Mouse (Mus musculus) thymus, postnatal 14 days (tissue): ENCODE measurements at regions not wholly inside any gene's neighbourhood (a gene's known extent, or its start where the extent isn't known, plus 50 kb on each side); places are given as distances from the start of the nearest gene placed in this dataset.

ENCODE experiments used
- DNase-seq: peaks from one replicate; pipeline ENCODE4 v3.0.0; 2021

GRCm38 (mm10) chr4:124321221-124321620 lies 289.4 kb downstream of the 3100002H09Rik start:
- no peak for DNase-seq

GRCm38 (mm10) chr4:124317042-124317441 lies 293.6 kb downstream of the 3100002H09Rik start:
- DNase-seq = no peak

DNA sequence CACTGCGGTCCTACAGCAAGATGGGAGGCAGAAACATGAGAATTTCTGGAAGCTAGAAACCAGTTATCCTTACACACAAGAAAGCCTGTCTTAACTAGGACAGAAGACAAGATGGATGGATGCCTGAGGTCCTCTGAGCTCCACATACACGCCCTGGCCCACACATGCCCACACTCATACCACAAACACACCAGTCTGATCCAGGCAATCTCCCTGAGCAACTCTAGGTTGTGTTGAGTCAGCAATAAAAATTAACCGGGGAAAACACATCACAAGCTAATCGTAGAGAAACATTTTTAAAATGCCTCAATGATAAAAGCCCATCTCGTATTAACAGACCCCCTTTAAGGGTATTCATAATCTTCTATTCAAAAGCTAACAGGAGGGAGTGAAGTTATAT lies 298.9 kb downstream of the 3100002H09Rik start:
- DNase-seq = no peak

DNA sequence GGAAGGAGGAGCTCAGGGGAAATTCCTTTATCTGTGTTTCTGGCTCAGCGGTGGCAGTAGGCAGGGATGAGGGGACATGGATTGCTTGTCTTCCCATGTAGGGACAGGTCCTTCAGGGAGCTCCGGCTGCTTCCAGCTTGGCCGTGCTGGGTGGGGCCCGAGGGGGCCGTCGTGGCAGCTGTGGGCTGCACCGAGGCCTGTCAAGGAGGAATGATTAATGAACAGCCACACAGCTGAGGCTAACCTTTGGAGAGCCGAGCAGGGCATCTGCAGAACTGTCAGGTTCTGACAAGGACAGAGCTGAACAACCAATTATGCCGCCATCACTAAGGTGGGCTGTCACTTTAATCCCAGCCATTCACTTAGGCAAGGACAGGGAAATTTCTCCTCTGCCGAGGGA lies 300.0 kb downstream of the 3100002H09Rik start:
- no peak for DNase-seq

- no peak for DNase-seq
Measured at GRCm38 (mm10) chr4:124305871-124306555, 304.6 kb downstream of the 3100002H09Rik start.

GRCm38 (mm10) chr4:124302950-124303349 lies 307.7 kb downstream of the 3100002H09Rik start:
- DNase-seq = no peak

GRCm38 (mm10) chr4:124298667-124299437 lies 311.8 kb downstream of the 3100002H09Rik start:
- no peak for DNase-seq

DNA sequence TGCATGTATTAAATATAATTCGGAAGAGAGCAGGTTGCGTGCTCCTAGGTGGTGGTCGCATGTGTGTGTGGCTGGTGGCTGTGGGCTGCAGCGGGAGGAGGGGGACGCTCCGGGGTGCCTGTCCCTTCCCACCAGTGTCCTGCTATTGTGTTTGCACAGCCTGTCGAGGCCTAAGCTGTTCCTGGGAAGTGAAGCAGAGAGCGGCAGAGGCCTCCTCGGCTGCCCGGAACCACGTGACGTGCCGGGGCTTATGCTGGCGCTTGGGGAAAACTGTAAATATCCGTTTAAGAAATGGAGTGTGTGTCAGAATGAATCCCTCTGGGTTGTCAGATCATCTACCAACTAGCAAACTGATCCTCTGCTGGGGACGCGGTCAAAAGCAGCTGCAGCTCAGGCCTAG lies 318.3 kb downstream of the 3100002H09Rik start:
- DNase-seq = no peak

DNA sequence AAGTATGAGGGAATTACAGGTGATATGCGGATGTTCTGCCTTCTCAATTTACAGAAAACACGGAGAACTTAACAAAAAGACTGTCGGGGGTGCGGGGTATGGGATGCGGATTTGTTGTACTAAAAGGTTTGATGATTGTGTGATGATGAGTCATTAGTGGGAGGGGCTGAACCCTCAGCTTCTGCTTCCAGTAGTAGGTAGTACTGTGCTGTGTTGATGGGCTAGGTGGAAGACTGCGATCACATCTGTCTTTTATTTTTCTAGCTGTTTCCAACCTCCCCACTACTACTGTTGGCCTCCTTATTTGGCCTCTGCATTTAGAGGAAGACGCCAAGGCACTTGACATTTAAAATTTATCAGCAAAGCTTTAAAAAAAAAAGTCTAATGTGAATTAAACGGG lies 318.8 kb downstream of the 3100002H09Rik start:
- no peak for DNase-seq

GRCm38 (mm10) chr4:124287471-124287870 lies 323.1 kb downstream of the 3100002H09Rik start:
- no peak for DNase-seq

- no peak for DNase-seq
Measured at GRCm38 (mm10) chr4:124278681-124279080, 331.9 kb downstream of the 3100002H09Rik start.

DNA sequence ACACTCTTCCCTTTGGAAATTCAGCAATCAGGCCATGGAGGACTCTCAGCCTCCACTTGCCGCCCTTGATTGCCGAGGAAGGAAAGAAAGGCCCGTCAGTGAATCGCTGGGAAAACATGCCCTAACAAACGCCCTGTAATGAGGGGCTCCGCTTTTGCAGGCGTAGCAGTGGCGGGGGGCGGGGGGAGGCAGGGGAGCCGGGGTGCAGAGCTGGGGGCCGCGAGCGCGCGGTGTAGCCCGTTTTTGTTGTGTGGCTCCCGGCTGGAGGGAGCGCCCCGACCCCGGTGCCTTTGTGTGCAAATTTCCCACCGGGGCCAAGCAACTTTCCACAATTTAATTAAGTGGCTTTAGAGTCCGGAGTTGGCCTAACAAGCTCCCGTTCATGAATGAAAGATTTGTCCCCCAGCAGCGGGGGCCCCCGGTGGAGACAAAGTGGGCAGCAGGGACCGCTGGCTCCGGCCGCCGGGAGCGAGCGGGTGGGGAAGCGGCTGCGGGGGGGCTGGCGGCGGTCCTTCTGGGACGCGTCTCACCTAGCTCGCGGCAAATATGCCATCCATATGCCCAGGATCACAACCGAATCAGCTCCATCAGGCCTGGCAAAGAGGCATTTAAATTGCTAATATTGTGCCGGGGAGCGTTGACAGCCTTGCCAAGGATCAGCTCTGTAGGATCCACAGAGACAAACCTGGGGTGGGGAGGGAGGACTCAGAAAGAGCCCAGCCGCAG lies 333.0 kb downstream of the 3100002H09Rik start:
- DNase-seq = no peak

DNA sequence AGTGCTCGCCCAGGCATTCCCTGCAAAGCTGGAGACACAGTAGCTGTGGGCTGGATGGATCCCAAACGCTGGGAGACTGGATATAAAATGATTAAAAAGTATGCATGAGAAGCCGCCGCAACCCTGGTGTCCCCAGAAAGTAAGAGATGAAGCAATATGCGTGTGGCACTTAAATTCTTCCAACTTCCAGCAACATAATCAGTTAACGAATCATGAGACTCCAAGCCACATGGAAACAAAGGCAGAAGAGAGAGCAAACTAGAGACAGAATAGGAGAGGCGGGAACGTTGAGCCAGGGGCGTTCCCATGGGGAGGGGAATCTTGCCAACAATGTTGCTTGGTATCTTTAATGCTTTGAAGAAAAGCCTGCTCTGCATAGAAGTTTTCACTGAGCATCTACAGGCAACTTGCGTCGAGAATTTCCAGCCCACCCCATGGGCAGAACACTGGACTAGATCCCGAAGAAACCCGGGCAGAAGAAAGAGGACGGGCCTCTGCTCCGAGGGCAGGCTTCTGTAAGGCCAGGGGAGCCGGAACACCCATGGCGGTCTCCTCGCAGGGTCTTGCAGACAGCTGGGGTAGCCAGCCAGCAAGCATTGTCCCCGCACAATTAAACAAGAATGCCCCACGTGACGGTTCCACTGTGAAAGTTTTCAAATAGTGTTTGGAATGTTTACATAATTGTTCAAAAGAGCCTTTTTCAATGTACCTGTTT lies 333.7 kb downstream of the 3100002H09Rik start:
- DNase-seq = no peak

GRCm38 (mm10) chr4:124272002-124272401 lies 338.6 kb downstream of the 3100002H09Rik start:
- DNase-seq = no peak

DNA sequence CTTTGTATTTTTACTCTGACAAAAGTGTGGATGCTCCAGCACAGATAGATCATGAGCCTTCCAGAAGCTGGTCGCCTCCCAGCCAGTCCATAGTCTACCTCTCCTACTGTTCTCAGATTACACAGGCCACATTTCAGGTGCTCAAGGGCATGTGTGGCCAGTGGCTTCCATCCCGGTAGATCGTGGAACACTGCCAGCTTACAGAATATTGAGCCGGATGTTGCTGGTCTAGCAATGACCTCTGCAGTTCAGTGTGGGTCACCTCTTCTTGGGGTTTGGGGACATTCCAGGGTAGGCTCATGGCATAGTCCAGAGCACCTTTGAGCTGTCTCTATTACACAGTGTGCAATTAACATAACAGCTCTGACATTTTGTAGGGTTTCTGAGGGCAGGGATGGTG lies 342.2 kb downstream of the 3100002H09Rik start:
- DNase-seq = no peak

- DNase-seq = no peak
Measured at GRCm38 (mm10) chr4:124266573-124266972, 344.0 kb downstream of the 3100002H09Rik start.

DNA sequence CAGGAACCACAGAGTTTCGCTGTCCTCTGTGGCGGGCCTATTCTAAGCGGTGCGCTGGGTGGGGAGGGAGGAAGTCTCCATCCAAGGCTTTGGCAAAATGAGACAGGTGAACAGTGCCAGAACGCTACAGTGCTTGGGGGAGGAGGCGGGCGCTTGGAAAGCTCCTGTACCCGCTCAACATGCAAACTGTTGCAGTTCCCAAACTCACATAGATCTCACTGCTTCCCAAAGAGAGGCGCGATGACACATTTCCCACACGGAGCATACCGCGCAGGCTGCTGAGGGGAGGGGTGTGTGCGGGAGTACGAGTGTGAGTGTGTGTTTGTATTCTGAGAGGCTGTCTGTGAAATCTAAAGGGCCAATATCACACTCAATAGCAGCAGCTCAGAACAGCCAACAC lies 345.1 kb downstream of the 3100002H09Rik start:
- no peak for DNase-seq

- no peak for DNase-seq
Measured at GRCm38 (mm10) chr4:124257006-124257405, 339.2 kb upstream of the 4930535I16Rik start.

DNA sequence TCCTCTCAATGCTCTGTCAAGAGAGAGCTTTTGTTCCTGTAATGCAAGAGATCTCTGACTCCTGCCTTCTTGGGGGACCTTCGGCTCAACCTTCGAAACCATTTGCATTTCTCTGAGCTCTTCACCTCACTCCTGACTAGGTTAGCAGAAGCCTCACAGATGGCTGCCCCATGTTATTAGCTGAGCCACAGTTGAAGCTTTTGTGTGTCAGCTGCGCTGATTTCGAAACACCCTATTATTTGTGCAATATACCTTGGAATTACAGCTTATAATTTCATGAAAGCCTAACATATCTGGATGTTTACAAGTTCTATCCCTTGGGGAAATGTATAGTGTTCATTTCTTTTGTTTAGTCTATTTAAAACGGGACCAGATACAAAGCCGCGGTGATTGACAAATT lies 338.7 kb upstream of the 4930535I16Rik start:
- no peak for DNase-seq

DNA sequence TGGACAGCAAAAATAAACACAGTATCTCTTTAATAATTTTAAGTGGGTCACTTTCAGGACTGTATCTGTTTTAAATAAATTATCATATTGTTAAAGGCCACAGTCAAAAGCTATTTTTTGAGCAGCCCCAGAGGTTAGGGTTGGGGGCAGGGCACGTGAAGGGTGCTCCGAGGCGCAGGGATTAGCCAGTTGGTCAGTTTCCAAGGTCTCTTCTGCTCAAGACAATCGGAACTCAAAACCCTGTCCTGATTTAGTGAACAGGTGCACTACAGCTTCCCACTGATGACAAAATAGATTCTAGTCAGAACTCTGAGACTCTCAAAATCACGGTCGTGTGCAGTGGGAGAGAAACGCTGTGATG lies 337.3 kb upstream of the 4930535I16Rik start:
- DNase-seq = no peak

GRCm38 (mm10) chr4:124254446-124255182 lies 336.8 kb upstream of the 4930535I16Rik start:
- no peak for DNase-seq

GRCm38 (mm10) chr4:124241600-124241999 lies 323.8 kb upstream of the 4930535I16Rik start:
- no peak for DNase-seq
